Mouse (Mus musculus): ENCODE results near the gene Dicer1.
"Not testable (repeated sequence)": the region's sequence is repeated elsewhere in the genome, so short reads cannot be mapped to it uniquely, and the experiment has no call there.

Gene Dicer1

DNA sequence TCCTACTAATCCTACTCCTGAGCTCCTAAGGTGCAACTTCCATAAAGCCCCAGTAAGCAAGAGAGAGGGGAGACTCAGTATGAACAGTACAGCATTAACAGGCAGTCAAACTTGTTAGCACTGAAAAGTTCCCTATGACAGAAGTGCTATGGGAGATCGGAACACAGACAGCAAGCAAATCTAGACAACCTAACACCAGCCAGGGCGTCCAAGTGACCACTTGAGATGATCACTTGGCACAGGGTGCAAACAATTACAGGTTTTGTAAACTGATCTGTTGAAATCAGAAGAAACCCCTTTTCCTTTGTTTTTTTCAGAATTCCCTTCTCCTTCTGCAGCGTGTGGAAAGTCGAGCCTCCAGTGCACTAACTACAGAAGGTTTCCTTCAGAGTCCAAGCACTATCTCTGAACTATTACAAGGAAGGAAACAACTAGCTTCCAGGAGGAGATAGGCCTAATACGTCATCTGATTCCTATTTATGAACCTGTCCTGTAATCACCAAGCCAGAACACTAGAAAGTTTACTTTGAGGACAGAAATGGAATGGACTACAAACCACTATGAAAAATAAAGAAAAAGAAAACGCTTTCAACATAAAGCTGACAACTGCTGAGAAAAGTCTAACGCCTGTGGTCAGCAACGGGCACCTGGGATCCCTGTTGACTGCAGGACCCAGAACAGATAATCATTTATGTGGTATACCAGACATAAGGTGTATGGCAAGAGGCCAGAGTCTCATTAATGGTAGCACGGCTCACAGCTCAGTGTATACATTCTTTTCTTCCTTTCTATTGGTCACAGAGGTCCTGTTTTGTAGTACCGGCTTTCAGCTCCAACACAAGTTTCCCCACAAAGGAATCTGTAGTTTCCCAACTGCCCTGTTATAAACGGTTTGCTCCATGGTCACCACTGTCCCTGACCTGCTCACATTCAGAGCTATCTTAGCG, 10.6 kb downstream of the Dicer1 start:
- no peak for DNase-seq (ENCODE audit: low spot score in 2 of 2)

DNA sequence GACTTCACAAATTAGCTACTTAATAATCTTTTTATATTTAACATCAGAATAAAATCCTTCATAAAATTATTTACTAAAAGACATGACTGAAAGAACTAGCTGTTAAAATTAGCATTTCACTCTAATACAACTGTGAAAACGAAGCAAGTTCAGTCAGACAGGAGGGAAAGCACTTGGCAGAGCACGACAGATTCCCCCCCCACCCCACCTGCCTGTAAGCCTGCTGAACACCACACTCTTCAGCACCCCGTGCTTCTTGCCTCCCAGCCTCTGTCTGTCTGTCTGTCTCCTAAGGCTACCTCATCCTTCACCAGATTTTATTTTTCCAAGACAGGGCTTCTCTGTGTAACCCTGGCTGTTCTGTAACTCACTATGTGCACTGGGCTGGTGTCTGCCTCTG, 12.8 kb downstream of the Dicer1 start:
- DNase-seq (ENCODE audit: low spot score in 2 of 2): no peak

DNA sequence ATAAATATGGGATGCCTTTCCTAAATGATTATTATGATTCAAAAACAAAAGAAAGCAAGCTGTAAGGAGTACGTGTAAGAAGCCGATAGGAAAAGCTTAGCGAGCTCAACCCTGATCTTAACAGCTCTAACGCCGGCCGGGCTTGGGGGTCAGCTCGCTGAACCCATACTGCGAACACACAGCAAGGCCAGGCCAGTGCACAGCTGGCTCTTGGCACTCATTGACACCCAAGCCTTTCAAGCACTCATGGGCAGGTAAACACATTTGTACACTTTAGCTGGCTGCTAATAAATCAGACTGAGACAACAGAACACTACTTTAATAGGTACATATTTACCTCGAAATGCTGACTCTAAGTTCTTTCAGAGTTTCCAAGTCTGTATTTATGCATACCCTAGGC, 13.3 kb downstream of the Dicer1 start:
- no peak for DNase-seq (ENCODE audit: low spot score in 2 of 2)

DNA sequence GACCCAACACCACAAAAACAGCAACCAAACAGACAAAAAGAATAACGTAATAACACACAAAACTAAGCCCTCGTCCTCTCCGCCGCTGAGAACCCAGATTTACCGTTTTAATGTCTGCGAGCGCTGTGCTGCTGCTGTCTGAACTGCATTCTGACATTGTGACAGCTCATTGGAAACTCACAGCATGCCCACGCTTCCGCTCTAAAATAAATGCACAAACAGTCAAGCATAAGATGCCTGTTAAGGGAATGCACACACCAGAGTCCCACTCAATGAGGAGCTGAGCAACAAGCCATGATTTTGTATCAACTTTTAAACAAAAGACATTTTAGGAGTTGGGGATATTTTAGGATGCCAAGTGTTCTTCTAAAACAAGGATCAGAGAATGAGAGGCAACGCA, 14.1 kb downstream of the Dicer1 start:
- peak; percentile 41 to 61 for DNase-seq (ENCODE audit: low spot score in 2 of 2)

DNA sequence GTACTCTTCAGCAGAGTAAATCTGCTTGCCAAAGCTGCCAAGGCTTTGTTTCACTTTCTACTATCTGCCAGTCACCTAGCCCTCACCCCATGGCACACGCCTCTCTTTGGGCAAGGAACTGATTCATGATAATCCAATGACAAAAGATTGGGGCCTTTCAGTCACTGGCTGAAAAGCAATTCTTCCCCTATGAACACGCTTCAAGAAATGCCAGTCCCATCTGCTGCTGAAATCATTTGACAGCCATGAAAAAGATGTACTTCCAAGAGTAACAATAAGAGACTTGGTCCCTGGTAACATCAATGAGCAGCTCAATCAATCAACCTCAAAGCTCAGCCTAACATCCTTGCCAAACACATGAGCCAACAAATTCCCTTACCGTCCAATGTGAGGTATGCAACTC, 15.8 kb downstream of the Dicer1 start:
- no peak for DNase-seq (ENCODE audit: low spot score in 2 of 2)

DNA sequence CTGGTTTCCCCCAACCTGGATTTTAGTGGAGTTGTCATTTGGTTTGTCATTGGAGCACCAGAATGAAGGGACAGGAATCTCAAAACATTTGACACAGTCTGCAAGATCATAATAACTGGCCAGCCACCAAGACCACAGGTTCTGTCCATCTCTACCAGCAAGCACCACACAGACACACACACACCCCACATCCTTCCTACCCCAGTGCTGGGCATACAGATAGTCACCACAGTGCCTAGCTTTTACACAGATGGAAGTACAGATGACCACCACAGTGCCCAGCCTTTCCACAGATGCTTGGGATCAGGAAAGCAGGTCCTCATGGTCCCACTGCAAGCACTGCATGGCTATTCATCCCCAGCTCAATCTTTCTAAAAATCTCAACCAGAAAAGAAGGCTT, 18.6 kb downstream of the Dicer1 start:
- no peak for DNase-seq (ENCODE audit: low spot score in 2 of 2)

DNA sequence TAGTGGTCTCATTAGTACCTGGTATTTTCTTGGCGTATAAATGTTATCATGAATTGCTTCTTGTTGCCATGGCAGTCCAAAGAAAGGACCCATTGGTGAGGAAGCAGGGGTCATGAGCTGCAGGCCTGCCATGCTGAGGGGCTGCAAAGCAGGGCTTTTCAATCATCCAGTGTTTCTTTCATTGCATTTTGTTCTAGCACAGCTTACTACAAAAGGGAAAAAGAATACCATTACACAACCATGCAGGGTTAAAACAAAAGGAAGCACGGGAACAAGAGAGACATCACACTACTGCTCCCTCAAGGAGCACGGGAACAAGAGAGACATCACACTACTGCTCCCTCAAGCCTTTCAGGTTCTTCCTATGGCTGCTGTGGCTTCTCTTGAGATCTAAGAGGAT, 20.0 kb downstream of the Dicer1 start:
- no peak for DNase-seq (ENCODE audit: low spot score in 2 of 2)

DNA sequence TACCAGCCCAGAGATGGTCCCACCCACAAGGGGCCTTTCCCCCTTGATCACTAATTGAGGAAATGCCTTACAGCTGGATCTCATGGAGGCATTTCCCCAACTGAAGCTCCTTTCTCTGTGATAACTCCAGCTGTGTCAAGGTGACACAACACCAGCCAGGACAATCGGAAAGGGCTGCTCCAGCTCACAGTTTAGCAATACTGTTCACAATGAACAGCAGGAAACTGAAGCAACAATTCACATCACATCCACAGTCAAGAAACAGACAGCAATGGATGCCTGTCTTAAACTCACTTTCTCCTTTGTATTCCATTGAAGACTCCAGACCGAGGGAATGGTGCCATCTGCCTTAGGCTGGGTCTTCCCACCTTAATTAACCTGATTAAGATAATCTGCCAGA, 25.3 kb downstream of the Dicer1 start:
- not testable (repeated sequence) for DNase-seq (ENCODE audit: low spot score in 2 of 2)

DNA sequence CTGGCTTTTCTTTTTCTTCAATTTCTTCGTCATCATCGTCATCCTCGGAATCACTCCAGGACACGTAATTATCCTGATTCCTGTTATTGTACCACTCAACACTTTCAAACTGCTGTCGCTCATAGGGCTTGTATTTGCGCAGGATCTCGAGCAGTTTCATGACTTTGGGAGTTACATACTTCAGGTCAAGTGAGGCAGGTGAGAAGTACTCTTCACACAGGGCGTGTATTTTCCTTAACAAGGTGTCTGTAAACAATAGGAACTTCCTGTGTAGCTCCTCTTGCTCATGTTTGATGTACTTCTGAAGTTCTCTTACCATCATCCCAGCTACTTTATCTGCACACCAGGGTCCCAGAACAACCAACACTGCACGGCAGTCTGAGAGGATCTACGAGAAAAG, 29.7 kb downstream of the Dicer1 start:
- DNase-seq (ENCODE audit: low spot score in 2 of 2): no peak

DNA sequence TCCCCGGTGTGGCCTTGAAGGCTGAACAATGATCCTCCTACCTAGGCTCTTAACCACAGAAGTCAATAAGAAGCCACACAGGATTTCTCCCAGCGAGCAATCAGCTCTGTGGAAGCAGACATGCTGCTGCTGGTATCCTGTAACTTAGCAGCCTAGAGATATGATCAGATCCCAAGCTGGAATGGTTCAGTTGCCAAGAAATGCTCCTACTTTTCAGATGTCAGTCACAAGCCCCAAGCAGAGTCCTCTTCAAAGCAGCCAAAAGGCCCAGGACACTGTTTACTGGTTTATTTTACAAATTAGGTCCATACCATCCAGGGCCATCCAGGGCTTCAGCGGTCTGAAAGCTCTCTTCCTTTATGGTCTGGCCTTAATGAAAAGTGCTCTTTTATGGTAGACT, 30.7 kb downstream of the Dicer1 start:
- DNase-seq (ENCODE audit: low spot score in 2 of 2): no peak

DNA sequence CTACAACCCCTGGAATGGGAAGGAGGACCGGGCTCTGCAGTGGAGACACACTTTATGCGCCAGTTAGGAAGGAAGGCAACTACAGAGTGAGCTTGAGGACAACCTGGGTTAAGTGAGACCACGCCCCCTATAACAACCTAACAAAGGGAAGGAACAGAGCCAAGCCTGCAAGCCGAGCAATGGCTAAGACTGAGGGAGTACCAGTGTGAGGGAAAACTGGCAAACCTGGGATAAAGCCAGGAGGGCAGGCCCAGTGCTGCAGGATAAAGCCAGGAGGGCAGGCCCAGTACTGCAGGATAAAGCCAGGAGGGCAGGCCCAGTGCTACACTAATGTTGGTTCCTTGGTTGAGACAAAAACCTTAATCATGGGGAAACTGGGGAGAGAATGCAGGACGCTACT, 32.8 kb downstream of the Dicer1 start:
- no peak for DNase-seq (ENCODE audit: low spot score in 2 of 2)

DNA sequence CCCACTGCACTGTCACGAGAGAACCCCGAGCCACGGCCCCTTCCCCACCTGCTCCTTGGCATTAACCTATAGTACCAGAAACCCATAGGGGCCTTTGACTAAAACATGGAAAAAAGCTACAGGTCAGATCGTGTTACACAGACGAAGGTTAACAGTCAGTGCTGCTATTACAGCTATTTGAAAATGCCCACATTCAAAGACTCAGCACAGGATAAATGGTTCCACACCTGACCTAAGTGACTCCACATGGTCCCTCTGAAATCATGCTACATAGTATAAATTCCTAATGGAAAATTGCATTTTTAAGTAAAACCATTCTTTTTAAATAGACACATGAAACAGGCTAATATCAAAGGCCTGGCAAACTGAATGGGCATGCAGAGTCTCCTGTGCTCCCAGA, 35.3 kb downstream of the Dicer1 start:
- no peak for DNase-seq (ENCODE audit: low spot score in 2 of 2)

DNA sequence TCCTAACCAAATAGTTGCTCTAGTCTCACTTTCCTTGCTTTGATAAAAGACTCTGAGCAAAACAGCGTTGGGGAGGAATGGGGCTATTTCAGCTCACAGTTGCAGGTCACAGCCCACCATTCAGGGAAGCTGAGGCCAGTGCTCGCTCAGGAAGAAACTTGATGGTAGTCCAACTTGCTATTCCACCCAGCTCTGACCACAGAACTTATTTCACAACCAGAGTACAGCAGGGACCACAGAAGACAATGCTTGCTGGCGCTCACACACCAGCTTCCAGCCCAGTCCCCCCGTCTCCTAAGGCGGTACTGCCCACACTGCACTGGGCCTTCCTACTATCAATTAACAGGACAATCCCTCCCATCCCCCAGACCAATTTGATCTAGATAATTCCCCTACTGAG, 36.3 kb downstream of the Dicer1 start:
- DNase-seq (ENCODE audit: low spot score in 2 of 2): no peak

DNA sequence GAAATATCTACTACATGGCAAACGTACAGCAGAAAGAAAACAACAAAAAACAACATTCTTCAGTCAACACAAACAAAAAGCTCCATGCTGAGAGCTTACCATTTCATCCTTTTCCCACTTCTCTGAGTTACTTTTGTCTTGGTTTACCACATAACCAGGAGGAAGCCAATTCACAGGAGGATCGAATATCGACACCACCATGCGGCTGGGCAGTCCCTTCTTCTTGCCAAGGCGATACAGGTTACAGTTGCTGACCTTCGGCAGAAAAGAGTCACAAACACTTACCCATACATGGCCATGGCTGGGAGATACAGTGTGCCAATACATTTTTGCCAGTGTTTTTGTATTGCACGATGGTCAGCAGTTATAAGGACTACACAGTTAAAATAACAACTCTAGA, 51.5 kb downstream of the Dicer1 start:
- DNase-seq (ENCODE audit: low spot score in 2 of 2): no peak

DNA sequence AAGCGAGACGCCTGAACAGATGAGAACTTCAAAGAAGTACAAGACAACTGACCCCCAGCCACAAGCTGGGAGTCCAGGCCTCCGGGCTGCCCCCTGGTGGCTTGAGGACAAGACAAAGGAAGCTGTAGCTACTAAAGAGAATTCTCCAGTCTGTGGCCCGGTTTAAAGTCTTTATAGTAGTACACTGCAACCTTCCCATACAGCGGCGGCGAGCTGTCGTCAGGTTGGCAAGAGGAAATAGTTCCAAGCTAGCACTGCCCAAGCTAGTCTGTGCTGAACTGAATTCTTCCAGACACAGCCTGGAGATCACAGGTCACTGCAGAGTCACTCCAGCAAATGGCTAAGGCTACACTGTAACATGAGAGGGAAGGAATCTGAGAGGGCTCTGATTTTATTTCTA, 52.0 kb downstream of the Dicer1 start:
- peak; percentile 20 to 51 for DNase-seq (ENCODE audit: low spot score in 2 of 2)

DNA sequence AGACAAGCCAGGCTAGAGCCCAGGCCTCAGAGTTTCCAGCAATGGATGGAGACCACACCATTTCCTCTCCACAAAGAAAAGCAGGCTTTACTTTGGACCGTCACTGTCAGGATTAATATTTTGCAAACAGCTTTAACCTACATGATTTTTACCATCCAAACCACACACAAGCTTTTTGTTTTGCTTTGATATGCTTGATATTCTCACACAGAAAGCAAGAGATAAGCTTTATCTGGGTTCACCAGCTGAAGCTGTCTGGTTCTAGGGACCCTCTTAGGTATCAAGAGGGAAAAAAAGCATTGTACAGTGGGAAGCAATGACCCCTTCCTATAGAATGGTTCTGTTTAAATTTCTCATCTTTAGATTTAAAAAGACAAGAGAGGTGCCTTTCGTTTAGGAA, 56.2 kb downstream of the Dicer1 start:
- DNase-seq (ENCODE audit: low spot score in 2 of 2): no peak

DNA sequence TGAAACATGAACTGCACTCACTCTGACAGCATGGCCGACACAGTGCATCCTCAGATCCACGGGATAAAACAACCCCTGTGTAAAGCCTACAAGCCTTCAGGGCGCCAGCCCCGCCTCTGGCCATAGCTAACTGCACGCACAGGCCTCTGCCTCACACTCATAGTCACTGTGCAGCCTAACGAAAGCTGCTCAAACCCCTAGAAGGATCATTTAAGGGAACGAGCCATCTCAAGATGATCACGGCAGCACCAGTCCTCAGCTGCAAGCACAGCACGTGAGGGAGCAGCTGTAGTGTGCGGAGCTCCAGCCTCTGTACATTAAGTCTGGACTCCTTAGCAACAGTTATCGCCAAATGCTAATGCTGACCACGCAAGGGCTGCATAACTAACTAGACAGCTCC, 58.9 kb downstream of the Dicer1 start:
- DNase-seq (ENCODE audit: low spot score in 2 of 2): no peak

DNA sequence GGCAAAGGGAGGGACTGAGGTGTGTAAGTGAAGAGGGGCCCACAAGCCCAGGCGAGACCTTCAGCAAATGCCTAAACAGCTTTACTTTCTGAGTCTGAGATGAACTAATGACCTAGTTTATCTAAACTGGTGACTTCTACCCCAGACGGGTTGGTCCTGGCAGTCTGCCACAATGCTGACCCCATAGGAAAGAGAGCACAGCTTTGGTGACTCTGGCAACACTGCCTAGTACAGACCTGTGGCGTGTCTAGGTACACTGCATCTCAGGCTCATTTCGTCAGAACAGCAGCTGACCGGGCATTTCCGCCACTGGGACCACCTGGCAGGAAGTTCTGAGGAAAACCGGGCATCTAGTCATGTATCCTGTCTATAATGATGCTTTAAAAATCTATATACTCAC, 61.3 kb downstream of the Dicer1 start:
- no peak for DNase-seq (ENCODE audit: low spot score in 2 of 2)

DNA sequence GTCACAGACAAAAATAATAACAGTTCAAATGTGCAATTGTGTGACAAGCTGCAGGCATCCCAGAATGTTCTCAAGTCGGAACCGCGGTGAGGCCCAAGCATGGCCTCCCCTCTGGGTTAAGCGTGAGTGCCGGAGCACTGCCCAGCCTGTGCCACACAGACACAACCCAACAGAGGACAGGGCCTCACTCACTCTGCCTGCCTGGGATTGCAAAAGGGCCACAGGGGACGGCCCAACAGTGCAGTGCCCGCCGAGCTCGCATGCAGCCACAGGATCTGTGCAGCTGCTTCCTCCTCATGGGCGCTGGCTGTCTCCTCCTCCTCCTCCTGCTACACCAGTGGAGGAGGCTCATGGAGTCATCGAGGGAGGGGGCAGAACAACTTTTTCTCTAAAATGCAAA, 62.9 kb downstream of the Dicer1 start:
- no peak for DNase-seq (ENCODE audit: low spot score in 2 of 2)

DNA sequence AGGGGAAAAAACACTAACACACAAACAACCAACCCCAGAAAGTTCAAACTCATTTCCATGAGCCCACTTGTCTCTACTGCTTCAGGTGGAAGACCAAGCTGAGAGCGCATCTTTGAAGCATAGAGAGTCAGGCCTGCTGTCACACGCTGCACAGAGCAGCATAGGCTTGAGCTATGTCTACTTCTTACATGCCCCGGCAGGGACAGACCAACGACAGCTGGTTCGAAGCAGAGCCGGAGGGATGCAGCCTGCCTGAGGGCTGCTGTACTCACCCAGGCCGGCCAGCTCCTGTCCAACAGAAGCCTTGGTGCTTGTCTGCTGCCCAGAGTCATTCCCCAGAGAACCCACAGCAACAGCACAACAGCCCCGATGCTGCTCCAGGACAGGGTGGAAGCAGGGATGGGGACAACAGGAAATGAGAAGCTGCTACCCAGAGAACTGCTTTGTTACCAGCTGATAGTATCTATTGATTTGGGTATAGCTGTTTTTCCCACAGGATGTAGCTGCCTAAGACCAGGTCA, 67.3 kb downstream of the Dicer1 start:
- no peak for DNase-seq (ENCODE audit: low spot score in 2 of 2)

DNA sequence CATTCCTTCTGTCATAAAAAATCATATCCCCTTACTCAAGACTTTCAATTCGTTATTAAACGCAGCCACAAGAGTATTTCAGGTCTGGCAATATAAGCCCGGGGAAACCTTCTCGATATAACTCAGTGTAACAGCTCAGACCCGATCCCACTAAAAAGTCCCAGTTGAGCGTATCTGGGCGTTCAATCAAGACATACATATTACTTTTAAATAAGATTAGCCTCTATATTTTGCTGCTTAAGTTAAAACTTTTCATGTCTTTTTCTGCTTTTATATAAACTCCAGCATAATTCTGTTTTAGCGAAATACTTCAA, 72.0 kb downstream of the Dicer1 start:
- DNase-seq (ENCODE audit: low spot score in 2 of 2): no peak

DNA sequence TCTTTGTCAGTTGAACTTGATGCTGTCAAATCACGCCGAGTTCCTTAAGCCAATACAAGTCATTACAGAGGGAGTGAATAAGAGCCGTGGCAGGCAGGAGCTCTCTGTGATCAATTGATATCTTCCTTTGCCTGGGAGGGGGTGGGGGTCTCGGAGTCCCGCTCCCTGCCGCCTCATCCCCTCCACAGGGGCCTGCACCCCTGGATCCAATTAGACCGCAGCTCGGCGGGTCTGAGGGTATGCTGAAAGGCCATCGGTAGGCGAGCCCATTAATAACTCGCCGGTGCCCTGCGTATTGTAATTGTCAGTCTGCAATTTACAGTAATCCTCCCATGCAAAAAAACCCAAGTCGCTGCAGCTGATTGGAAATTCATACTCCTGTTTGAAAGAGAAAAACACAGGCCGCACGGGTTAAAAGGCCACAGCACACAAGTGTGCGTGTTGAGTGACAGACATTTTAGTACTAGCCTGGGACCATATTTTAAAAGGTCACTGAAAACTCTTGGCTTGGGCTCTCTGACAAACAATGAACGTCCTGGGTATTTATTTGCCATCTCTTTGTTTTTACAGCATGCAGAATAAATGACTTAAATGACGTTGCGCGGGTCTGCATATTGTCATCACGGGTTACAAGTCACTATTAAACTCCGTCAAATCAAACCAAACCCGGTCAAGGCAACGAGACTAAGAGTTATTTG, 72.5 kb downstream of the Dicer1 start:
- DNase-seq (ENCODE audit: low spot score in 2 of 2): no peak

DNA sequence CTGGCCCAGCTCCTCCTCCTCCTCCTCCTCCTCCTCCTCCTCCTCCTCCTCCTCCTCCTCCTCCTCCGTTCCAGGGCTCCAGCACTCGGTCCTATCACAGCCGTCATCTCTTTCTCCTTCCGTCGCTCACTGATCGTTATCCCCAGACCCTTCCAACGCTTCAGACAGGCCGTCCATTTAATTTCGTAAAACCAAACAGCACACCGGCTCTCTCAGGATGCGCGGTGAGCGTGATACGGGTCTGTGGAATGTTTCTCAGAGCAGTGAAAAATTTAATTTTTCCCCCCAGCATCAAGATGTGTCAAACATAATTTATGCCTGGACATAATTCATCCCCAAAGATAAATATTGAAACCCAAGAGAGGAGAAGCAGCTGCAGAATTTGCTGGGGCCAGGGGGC, 73.3 kb downstream of the Dicer1 start:
- no peak for DNase-seq (ENCODE audit: low spot score in 2 of 2)

Measured in frontal cortex, postnatal 36 days (tissue).